Mouse (Mus musculus): ENCODE data around the gene Tex101. TPM values are rescaled to one million over a fixed set of nuclear protein-coding genes. Genes with fewer than 3 reads are reported as not detected.

The Tex101 gene
- polyA plus RNA-seq (2015; fragmentation: Nextera tagmentation; extraction: Ambion mirVana): not detected in 2 replicates

GRCm38 (mm10) chr7:24676575-24676974, at the start of gene Tex101:
Gene Tex101 (minus strand): TSS chr7:24676675.

DNA sequence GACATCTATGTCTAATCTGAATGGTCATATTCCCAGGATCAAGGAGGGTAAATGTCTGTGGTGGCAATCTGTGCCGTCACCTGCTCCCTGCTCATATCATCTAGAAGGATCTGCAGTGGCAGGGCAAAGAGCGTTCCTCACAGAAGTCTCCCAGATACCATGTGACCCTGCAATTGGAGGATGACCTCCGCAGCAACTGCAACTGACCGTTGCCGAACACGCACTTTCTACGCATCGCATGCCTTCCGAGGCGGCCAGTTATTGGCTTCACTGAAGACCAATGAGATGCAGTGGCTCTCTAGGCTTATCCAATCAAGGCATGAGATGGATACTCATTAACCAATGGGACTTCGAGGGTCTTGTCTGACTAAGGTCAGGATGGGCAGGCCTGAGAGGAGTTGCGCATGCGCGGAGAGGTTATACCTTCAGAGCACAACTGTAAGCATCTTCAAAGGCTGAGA, 32.4 kb upstream of the Tex101 start, which contains the start of gene BC049730:
BC049730 (plus strand) TSS at position 411 of the 461 bp plus-strand sequence.

GRCm38 (mm10) chr7:24636264-24636663, 40.2 kb downstream of the Tex101 start, which contains the start of gene Lypd3:
Gene Lypd3 (plus strand): TSS chr7:24636550.

Other genes starting within 250 kb of the Tex101 start
- gene Irgc1, start 224.4 kb downstream of the Tex101 start, polyA plus RNA-seq (2015; fragmentation: Nextera tagmentation; extraction: Ambion mirVana): 0.29 and 0.42 TPM in 2 replicates
- 26.4 and 31.6 TPM in 2 replicates for gene Plaur, start 214.2 kb downstream of the Tex101 start, polyA plus RNA-seq (2015; fragmentation: Nextera tagmentation; extraction: Ambion mirVana)
- gene Cadm4, start 194.7 kb downstream of the Tex101 start, polyA plus RNA-seq (2015; fragmentation: Nextera tagmentation; extraction: Ambion mirVana): 5.3 and 6.6 TPM in 2 replicates
- gene Zfp428, start 169.7 kb downstream of the Tex101 start, polyA plus RNA-seq (2015; fragmentation: Nextera tagmentation; extraction: Ambion mirVana): 6.1 and 9.6 TPM in 2 replicates
- 0.11 TPM in 1 of 2 replicates, not detected in the other for gene AC161166.1, start 164.2 kb downstream of the Tex101 start, polyA plus RNA-seq (2015; fragmentation: Nextera tagmentation; extraction: Ambion mirVana)
- 1.5 and 2.0 TPM in 2 replicates for gene Irgq, start 146.0 kb downstream of the Tex101 start, polyA plus RNA-seq (2015; fragmentation: Nextera tagmentation; extraction: Ambion mirVana)
- gene Pinlyp, start 130.6 kb downstream of the Tex101 start, polyA plus RNA-seq (2015; fragmentation: Nextera tagmentation; extraction: Ambion mirVana): 0.21 TPM in 1 of 2 replicates, not detected in the other
- 40.3 and 40.4 TPM in 2 replicates for gene Xrcc1, start 130.4 kb downstream of the Tex101 start, polyA plus RNA-seq (2015; fragmentation: Nextera tagmentation; extraction: Ambion mirVana)
- gene Ethe1, start 89.1 kb downstream of the Tex101 start, polyA plus RNA-seq (2015; fragmentation: Nextera tagmentation; extraction: Ambion mirVana): 23.2 and 28.2 TPM in 2 replicates
- 1.0 and 1.5 TPM in 2 replicates for gene Zfp575, start 89.0 kb downstream of the Tex101 start, polyA plus RNA-seq (2015; fragmentation: Nextera tagmentation; extraction: Ambion mirVana)
- gene Phldb3, start 65.9 kb downstream of the Tex101 start, polyA plus RNA-seq (2015; fragmentation: Nextera tagmentation; extraction: Ambion mirVana): 0.28 and 0.38 TPM in 2 replicates
- gene Lypd3, start 40.1 kb downstream of the Tex101 start, polyA plus RNA-seq (2015; fragmentation: Nextera tagmentation; extraction: Ambion mirVana): 0.10 TPM in 1 of 2 replicates, not detected in the other
- not detected in 2 replicates for gene BC049730, start 32.6 kb upstream of the Tex101 start, polyA plus RNA-seq (2015; fragmentation: Nextera tagmentation; extraction: Ambion mirVana)
- gene Gm4763, start 50.2 kb upstream of the Tex101 start, polyA plus RNA-seq (2015; fragmentation: Nextera tagmentation; extraction: Ambion mirVana): not detected in 2 replicates
- 23.7 and 40.3 TPM in 2 replicates for gene Cd177, start 83.6 kb upstream of the Tex101 start, polyA plus RNA-seq (2015; fragmentation: Nextera tagmentation; extraction: Ambion mirVana)
- gene Ceacam10, start 100.5 kb upstream of the Tex101 start, polyA plus RNA-seq (2015; fragmentation: Nextera tagmentation; extraction: Ambion mirVana): 12.4 and 21.1 TPM in 2 replicates
- 5.9 and 6.7 TPM in 2 replicates for gene Gm9844, start 185.5 kb upstream of the Tex101 start, polyA plus RNA-seq (2015; fragmentation: Nextera tagmentation; extraction: Ambion mirVana)
- not detected in 2 replicates for gene Lypd4, start 193.3 kb upstream of the Tex101 start, polyA plus RNA-seq (2015; fragmentation: Nextera tagmentation; extraction: Ambion mirVana)
- gene Dmrtc2, start 193.4 kb upstream of the Tex101 start, polyA plus RNA-seq (2015; fragmentation: Nextera tagmentation; extraction: Ambion mirVana): not detected in 2 replicates
- gene Rps19, start 207.7 kb upstream of the Tex101 start, polyA plus RNA-seq (2015; fragmentation: Nextera tagmentation; extraction: Ambion mirVana): 2,329 and 2,383 TPM in 2 replicates
- gene Cd79a, start 220.7 kb upstream of the Tex101 start, polyA plus RNA-seq (2015; fragmentation: Nextera tagmentation; extraction: Ambion mirVana): 41.4 and 57.4 TPM in 2 replicates
- gene Arhgef1, start 226.2 kb upstream of the Tex101 start, polyA plus RNA-seq (2015; fragmentation: Nextera tagmentation; extraction: Ambion mirVana): 95.4 and 107 TPM in 2 replicates